Mouse (Mus musculus): ENCODE results near the gene Gm45713.
"Not testable (repeated sequence)": the region's sequence is repeated elsewhere in the genome, so short reads cannot be mapped to it uniquely, and the experiment has no call there.

Gm45713 gene

GRCm38 (mm10) chr7:45121966-45122365 is 14.1 kb downstream of the Gm45713 start:
- DNase-seq, result no peak

GRCm38 (mm10) chr7:45121404-45121803 is 14.6 kb downstream of the Gm45713 start:
- no peak for DNase-seq

- no peak for DNase-seq
These were observed 16.0 kb downstream of the Gm45713 start for GRCm38 (mm10) chr7:45119780-45120709.

GRCm38 (mm10) chr7:45118336-45118735 is 17.7 kb downstream of the Gm45713 start:
- no peak for DNase-seq

- DNase-seq, result no peak
These were observed 18.5 kb downstream of the Gm45713 start for GRCm38 (mm10) chr7:45117566-45117965.

- no peak for DNase-seq
These were observed 22.6 kb downstream of the Gm45713 start for GRCm38 (mm10) chr7:45113476-45113875.

GRCm38 (mm10) chr7:45112529-45112928 is 23.5 kb downstream of the Gm45713 start:
- no peak for DNase-seq

GRCm38 (mm10) chr7:45111940-45112339 is 24.1 kb downstream of the Gm45713 start:
- DNase-seq, result no peak

GRCm38 (mm10) chr7:45110089-45110488 is 25.9 kb downstream of the Gm45713 start:
- DNase-seq, result not testable (repeated sequence)

- DNase-seq, result no peak
These were observed 28.9 kb downstream of the Gm45713 start for GRCm38 (mm10) chr7:45107052-45107645.

- DNase-seq, result no peak
These were observed 29.6 kb downstream of the Gm45713 start for GRCm38 (mm10) chr7:45106441-45106840.

GRCm38 (mm10) chr7:45105491-45105890 is 30.5 kb downstream of the Gm45713 start:
- DNase-seq, result no peak

GRCm38 (mm10) chr7:45104941-45105340 is 31.1 kb downstream of the Gm45713 start:
- no peak for DNase-seq

GRCm38 (mm10) chr7:45103652-45104180 is 32.3 kb downstream of the Gm45713 start, which contains the start of gene Fcgrt:
TSS of gene Fcgrt (minus strand) at chr7:45103851.
- DNase-seq, result no peak

- no peak for DNase-seq
These were observed 33.0 kb downstream of the Gm45713 start for GRCm38 (mm10) chr7:45102940-45103585.

- DNase-seq, result no peak
These were observed 33.6 kb downstream of the Gm45713 start for GRCm38 (mm10) chr7:45102441-45102840.

GRCm38 (mm10) chr7:45100046-45100445 is 36.0 kb downstream of the Gm45713 start:
- DNase-seq, result no peak

- no peak for DNase-seq
These were observed 37.3 kb downstream of the Gm45713 start for GRCm38 (mm10) chr7:45098541-45099240.

- DNase-seq, result no peak
These were observed 38.6 kb downstream of the Gm45713 start for GRCm38 (mm10) chr7:45097479-45097878.

GRCm38 (mm10) chr7:45095965-45096364 is 40.1 kb downstream of the Gm45713 start:
- not testable (repeated sequence) for DNase-seq

GRCm38 (mm10) chr7:45095367-45095766 is 40.7 kb downstream of the Gm45713 start:
- no peak for DNase-seq

GRCm38 (mm10) chr7:45094121-45094520 is 41.9 kb downstream of the Gm45713 start:
- no peak for DNase-seq

GRCm38 (mm10) chr7:45093516-45093905 is 42.5 kb downstream of the Gm45713 start:
- no peak for DNase-seq
